Comparison of ENCODE assay signal across 16 mouse cellular contexts in the genomic region with DNA sequence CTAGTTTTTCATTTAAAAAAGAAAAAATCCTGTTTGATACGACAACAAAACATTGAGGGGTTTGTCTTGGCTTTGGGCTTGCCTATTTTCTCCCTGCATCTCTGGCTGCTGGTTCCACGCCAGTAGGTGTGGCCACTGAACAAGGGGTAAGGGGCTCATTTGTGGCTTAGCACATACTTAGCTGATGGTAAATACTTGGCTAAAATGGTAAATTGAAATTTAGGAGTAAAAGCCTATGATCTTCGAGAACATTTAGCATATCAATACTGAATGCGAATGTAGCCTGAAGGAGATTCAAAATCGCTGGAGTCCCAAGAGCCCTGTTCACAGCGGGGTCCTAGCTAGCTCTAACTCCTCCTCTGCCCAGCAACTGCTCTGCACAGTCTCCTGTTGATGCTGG. TPM values are rescaled to one million over a fixed set of nuclear protein-coding genes. Genes with fewer than 3 reads are reported as not detected.
"Had no signal": no experiment of that assay in that cellular context is flagged by ENCODE, and none has a peak within 500 bp of the region (broad histone marks: within the 10 kb centered on the region; RNA-seq: fewer than 3 reads in every experiment).

No protein-coding gene starts in this region.

- H3K27ac ChIP-seq: kidney, embryonic 15.5 days; limb, embryonic 12.5 days; liver, embryonic 14.5 days; midbrain, embryonic 13.5 days; neural tube, embryonic 13.5 days had no signal

- ATAC-seq: midbrain, embryonic 13.5 days had no signal

- H3K4me3 ChIP-seq: kidney, embryonic 15.5 days; limb, embryonic 12.5 days; midbrain, embryonic 13.5 days; neural tube, embryonic 13.5 days had no signal

- H3K27me3 ChIP-seq: kidney, embryonic 15.5 days; limb, embryonic 12.5 days; midbrain, embryonic 13.5 days; neural tube, embryonic 13.5 days had no signal

- H3K9me3 ChIP-seq: kidney, embryonic 15.5 days; limb, embryonic 12.5 days; midbrain, embryonic 13.5 days; neural tube, embryonic 13.5 days had no signal

- H3K36me3 ChIP-seq: kidney, embryonic 15.5 days; limb, embryonic 12.5 days; midbrain, embryonic 13.5 days; neural tube, embryonic 13.5 days had no signal

- H3K4me1 ChIP-seq: kidney, embryonic 15.5 days; limb, embryonic 12.5 days; midbrain, embryonic 13.5 days; neural tube, embryonic 13.5 days had no signal

- H3K4me2 ChIP-seq: kidney, embryonic 15.5 days; limb, embryonic 12.5 days; midbrain, embryonic 13.5 days; neural tube, embryonic 13.5 days had no signal

- H3K9ac ChIP-seq: kidney, embryonic 15.5 days; limb, embryonic 12.5 days; liver, embryonic 14.5 days; midbrain, embryonic 13.5 days; neural tube, embryonic 13.5 days had no signal

- DNase-seq: kidney, adult 2 months; kidney, postnatal 14 days; layer of hippocampus, postnatal 36 days; lung, adult 2 months; retina, postnatal 1 day; right cerebral cortex, postnatal 4 days; spleen, adult 18-20 months; thymus, adult 18-20 months; thymus, postnatal 14 days had no signal

RNA-seq across cellular contexts. Expression of gene Esr2, which starts 40.4 kb away (rescaled TPM):
- total RNA-seq: liver, adult 2 months; megakaryocyte-erythroid progenitor cell, adult 5-6 weeks had no signal
- polyA plus RNA-seq: liver, adult 2 months had no signal
